Mouse (Mus musculus) ovary, adult 18-20 months (tissue): ENCODE results near the gene Inmt.

ENCODE experiments used
- DNase-seq: peaks from one replicate; pipeline ENCODE4 v3.0.0; 2022; ENCODE audit warnings: low spot score, mixed read lengths

Gene Inmt

GRCm38 (mm10) chr6:55169818-55170217 lies 5.0 kb downstream of the Inmt start:
- no peak for DNase-seq

- DNase-seq: peak; percentile 24
These were observed 7.9 kb downstream of the Inmt start for GRCm38 (mm10) chr6:55166777-55167463.

GRCm38 (mm10) chr6:55163046-55163584 lies 11.7 kb downstream of the Inmt start:
- no peak for DNase-seq

- DNase-seq: no peak
These were observed 13.5 kb downstream of the Inmt start for GRCm38 (mm10) chr6:55161311-55161761.

GRCm38 (mm10) chr6:55159256-55159655 lies 15.6 kb downstream of the Inmt start:
- no peak for DNase-seq

- DNase-seq: no peak
These were observed 22.6 kb downstream of the Inmt start for GRCm38 (mm10) chr6:55152226-55152625.

- DNase-seq: no peak
These were observed 28.7 kb downstream of the Inmt start for GRCm38 (mm10) chr6:55146138-55146537.

GRCm38 (mm10) chr6:55145285-55145684 lies 29.6 kb downstream of the Inmt start:
- no peak for DNase-seq

GRCm38 (mm10) chr6:55138343-55138742 lies 36.5 kb downstream of the Inmt start:
- DNase-seq: no peak

- DNase-seq: no peak
These were observed 41.4 kb downstream of the Inmt start for GRCm38 (mm10) chr6:55133425-55133824.

- DNase-seq: no peak
These were observed 42.0 kb downstream of the Inmt start, which contains the start of gene Crhr2 for GRCm38 (mm10) chr6:55132794-55133193. Gene Crhr2, minus strand, starts transcription at chr6:55133016.

- no peak for DNase-seq
These were observed 43.5 kb downstream of the Inmt start for GRCm38 (mm10) chr6:55131301-55131700.

GRCm38 (mm10) chr6:55130631-55131030 lies 44.2 kb downstream of the Inmt start:
- DNase-seq: no peak

- peak; percentile 13 for DNase-seq
These were observed 46.5 kb downstream of the Inmt start for GRCm38 (mm10) chr6:55128391-55128790.

- DNase-seq: no peak
These were observed 48.3 kb downstream of the Inmt start for GRCm38 (mm10) chr6:55126576-55126975.

- no peak for DNase-seq
These were observed 51.8 kb downstream of the Inmt start for GRCm38 (mm10) chr6:55123056-55123455.
